Mouse (Mus musculus) thymus, postnatal 25 days (tissue): ENCODE results near the gene Osm.

Source experiments
- DNase-seq: peaks from one replicate; pipeline ENCODE4 v3.0.0; 2022

Gene Osm

DNA sequence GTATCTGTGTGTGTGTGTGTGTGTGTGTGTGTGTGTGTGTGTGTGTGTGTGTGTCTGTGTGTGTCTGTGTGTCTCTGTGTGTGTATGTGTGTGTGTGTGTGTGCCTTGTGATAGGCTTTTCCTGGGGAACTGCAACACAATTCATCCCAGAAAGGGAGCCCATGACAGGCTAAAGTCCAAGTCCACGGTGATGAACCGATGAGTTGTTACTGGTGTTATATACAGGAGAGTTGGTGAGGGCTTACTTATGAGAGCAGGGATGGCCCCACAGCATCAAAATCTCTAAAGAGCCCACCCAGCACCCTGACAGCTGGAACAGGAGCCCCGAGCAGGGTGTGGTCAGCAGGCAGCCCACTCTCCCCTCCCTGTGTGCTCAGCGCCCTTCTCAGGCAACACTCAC is 5.0 kb downstream of the Osm start:
- no peak for DNase-seq

DNA sequence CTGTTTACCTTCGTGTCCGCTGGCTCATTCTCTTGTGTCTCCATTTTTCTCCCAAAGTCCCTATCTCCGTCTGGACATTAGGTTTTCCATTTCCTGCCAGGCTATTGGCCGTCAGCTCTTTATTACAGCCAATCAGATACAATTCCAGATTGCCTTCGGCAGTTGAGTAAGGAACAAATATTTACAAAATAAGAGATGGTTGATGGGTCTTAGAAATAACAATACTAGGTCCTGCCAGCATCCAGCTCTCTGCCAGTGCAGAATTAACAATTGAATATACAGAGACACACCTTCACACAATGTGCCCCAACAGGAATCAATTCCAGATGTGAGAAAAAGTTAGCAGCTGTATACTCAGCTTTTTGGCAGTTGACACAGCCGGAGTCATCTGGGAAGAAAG is 9.9 kb downstream of the Osm start:
- no peak for DNase-seq

GRCm38 (mm10) chr11:4246623-4247022 is 10.4 kb downstream of the Osm start:
- DNase-seq: no peak

DNA sequence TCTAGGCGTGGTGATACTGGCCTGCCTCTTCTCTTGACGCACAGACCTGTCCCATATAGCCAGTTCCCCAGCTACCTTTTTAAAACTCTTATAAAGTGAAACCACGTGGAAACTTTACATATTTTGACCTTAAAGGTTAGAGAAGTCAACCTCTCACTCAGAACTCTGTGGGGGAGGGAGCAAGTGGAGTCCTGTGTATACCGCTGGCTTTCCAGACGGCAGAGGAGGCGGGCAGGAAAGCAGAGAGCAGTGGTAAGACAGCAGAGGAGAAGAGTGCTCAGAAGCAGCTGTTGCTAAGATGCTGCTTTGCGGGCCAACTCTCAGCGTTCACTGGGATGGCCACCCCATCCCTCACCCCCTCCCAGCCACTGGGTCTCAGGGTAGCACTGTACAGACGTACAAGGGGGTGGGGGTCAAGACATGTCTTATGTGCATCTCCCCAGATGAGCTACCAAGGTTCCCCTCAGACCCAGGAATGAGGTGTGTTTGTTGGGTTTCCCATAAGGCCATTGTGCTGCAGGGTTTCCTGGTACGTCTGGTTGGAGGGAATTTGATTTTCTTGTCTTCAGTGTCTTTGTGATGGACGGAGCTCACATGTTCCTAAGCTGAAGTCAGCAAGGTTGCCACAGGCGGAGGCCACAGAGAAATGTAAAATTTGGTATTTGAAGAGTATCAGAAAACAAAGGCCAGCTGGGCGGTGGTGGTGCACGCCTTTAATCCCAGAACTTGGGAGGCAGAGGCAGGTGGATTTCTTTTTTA is 11.2 kb downstream of the Osm start:
- no peak for DNase-seq

- no peak for DNase-seq
Measured at GRCm38 (mm10) chr11:4249151-4249550, 12.9 kb downstream of the Osm start.

- no peak for DNase-seq
Measured at GRCm38 (mm10) chr11:4250290-4250689, 14.1 kb downstream of the Osm start.

GRCm38 (mm10) chr11:4251376-4251775 is 15.2 kb downstream of the Osm start:
- no peak for DNase-seq

- DNase-seq: no peak
Measured at GRCm38 (mm10) chr11:4252886-4253285, 16.7 kb downstream of the Osm start.

DNA sequence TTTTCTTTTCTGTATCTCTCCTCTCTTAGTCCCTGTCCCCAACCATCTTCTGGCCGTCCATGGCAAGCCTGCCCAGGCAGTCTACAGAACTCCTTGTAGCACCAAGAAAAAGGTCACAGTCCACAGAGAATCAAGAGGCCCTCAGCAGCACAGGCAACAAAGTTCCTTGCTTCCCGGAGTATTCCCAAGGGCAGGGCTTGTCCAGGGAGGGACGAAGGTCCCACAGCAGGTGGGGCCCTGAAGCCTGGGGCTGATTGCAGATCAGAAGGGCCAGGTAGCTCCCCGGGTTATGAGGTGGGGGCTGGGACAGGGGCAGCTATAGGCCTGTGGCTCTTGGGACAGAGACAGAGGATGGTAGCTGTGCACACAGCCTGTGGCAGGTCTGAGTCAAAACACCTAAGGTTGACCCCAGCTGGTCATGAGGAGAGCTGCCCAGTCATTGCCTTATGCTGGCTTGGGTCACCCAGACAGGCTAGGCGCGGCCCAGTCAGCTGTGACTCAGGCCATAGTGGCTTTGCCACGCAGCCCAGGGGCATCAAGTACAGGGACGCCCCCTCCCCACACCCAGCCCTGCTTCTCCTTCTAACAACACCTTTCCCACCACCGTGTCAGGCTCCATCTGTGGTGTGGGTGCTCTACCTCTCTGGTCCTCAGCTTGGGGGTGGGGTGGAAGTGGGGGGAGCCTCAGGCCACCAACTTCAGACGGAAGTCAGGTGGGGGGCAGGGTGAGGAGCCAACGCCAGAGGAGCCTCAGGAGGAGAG is 20.8 kb downstream of the Osm start, which contains the start of gene Lif:
Lif (plus strand) TSS at position 712 of the 762 bp plus-strand sequence.
- DNase-seq: no peak

DNA sequence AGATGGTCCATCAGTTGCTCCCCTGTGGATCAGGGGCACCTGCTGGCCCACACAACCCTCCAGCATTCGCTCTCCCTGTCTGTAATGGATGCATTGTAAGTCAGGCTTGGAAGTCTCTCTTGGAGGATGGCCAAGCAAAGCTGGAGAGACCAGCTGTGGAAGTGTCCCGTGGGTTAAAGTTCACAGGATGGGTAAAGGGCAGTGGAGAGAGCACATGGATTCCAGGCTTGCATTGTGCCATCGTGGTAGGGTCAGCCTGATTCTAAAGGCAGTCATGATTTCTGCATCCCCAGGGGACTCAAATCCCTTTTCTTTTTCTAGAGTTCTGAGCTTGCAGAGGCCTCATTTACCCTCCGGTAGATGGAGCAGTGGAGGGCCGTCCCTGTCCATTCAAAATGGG is 21.5 kb downstream of the Osm start:
- DNase-seq: no peak

DNA sequence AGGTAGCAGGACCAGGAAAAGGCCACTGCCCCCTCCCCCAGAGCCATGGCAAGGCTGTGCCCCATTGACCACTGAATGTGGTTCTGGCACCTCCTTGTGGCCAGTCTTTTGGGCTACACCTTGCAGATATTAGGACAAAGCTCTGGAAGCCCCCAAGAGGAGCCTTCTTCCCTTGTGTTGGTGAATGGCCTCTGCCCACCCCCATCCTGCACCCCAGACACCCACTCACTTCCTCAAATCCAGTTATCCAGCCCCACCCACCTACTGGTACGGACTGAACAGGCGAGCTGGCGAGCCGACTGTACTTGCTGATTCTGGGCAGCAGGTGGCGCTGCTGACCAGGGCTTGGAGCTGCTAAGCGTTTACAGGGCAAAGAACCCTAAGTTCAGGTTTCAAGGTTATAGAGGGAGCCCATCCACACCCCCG is 22.4 kb downstream of the Osm start:
- peak; percentile 88 for DNase-seq

DNA sequence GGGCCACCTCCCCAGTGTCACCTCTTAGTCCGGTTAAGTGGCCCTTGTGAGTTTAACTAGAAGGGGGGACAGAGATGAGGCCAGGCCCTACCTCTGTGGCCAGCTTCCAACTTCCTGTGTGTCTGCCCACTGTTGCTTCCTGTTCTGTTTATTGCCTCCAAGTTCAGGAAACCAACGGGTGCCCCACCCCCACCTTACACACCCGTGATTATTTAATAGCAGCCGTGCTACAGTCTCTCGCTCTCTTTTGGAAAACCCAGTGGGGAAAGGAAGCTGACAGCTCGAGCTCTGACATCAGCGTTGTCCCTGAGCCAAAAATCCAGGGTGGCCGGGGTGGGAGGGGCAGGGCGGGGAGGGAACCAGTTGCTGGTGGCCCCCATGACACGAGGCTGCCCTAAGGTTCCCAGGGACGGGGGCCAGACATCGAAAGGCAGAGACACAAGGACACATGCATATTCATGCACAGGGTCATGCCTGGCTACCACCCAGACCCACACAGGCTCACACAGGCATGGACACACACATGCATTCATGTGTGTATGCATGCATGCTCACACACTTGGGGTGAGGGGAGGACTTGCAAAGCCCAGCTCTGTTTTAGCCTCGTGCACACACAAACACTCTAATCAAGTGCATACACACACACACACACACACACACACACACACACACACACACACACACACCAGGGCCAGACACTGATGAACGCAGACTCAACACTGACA is 24.4 kb downstream of the Osm start:
- no peak for DNase-seq

GRCm38 (mm10) chr11:4261188-4261494 is 24.9 kb downstream of the Osm start:
- peak; percentile 73 for DNase-seq

DNA sequence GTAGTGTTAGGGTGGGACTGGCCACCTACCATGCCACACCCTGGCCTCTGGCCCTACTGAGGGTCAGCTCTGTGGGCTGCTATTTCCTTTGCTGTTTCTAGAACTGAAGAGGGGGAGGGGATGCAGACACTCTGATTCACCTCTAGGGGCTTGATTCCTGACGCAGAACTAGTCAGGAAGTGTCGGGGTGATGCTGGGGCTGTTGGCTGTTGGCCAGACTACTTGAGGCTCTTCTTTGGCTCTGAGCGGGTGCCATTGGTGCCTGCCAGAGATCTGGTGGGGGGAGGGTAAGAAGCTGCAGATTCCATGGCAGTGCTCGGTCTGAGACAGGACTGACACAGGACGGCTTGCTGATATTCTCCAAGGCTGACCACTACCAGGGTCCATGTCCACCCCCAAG is 25.7 kb downstream of the Osm start:
- DNase-seq: no peak

GRCm38 (mm10) chr11:4262847-4263246 is 26.6 kb downstream of the Osm start:
- DNase-seq: no peak

DNA sequence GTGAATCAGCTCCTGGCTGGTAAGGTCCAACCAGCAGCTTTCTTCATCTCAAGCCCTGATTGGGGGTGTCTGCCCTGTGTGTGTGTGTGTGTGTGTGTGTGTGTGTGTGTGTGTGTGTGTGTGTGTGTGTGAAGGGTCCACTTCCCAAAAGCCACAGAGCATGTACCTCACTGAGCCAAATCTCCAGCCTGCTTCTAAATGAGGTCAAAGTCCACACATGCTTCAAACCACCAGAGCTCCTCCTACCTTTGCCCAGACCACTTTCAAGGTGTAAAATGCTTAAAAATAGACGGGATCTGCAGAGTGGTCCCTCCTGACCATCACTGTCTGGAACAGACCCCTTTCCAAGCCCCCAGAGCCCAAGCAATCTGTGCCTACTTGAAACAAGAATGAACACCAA is 27.1 kb downstream of the Osm start:
- no peak for DNase-seq

GRCm38 (mm10) chr11:4264066-4264465 is 27.8 kb downstream of the Osm start:
- DNase-seq: no peak

GRCm38 (mm10) chr11:4266271-4267201 is 30.3 kb downstream of the Osm start:
- DNase-seq: no peak

DNA sequence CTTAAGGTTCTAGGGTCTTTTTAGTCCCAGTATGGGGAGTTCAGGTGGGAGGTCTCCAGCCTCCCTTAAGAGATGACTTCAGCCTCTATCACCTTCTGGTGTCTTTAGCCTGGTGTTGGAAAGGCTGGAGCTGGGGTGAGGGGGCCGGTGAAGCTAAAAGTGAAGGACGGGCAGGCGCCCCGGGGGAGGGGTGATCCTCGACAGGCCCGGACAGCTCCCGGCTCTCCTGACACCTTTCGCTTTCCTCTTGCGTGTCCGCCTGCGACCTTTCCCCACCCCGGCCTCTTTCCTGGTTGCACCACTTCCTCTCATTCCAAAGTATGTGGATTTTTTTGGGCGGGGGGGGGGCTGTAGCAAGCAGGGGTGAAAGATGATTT is 31.0 kb downstream of the Osm start:
- DNase-seq: no peak

DNA sequence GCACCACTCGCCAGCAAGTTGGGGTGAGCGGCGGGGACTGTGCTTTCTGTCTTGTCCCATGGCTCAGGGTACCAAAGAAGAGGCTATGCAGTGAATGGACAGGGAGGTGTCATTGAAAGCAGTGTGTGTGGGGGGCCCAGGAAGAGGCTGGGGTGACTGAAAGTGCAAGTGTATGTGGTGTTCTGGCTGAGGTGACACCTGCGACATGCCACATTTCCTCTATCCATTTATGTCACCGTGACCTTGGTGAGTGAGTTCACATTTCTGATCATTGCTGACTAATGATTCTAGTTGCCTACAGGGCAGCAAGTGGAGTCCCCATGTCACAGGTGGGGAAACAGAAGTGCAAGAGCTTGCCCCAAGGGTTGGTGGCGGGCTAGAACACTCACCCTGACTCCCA is 32.3 kb downstream of the Osm start:
- DNase-seq: no peak

GRCm38 (mm10) chr11:4270744-4271459 is 34.7 kb downstream of the Osm start:
- no peak for DNase-seq

DNA sequence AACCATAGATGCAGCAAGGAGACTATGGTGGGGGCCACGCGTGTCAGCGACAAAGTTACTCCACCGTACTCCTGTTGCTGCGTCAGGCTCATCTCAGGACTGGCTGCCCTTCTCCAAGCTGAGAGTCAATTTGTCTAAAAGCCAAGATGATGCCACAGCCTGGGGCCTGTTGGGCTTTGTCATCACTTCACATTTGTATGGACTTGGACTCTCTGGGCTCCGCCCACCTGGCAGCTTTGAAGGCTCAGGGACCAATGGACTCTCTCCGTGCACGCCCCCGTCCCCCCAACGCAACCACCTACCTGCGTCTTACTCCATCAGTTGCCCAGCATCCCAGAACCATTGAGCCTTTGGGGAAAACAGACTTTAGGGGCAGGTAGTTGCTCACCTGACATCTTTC is 35.3 kb downstream of the Osm start:
- DNase-seq: no peak
